Mouse (Mus musculus): ENCODE data around the gene Gm44973. TPM values are rescaled to one million over a fixed set of nuclear protein-coding genes. Genes with fewer than 3 reads are reported as not detected.

Gene Gm44973
- polyA plus RNA-seq, 1 experiment from 2014 or later: 2.6 TPM

DNA sequence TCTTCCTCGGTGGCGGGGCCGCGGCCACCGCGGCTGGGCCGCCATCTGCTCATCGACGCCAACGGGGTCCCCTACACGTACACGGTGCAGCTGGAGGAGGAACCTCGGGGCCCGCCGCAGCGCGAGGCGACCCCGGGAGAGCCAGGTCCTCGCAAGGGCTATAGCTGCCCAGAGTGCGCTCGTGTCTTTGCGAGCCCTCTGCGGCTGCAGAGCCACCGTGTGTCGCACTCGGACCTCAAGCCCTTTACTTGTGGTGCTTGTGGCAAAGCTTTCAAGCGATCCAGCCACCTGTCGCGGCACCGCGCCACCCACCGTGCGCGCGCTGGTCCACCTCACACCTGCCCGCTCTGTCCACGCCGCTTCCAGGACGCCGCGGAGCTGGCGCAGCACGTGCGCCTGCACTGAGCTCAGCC, 37.6 kb downstream of the Gm44973 start:
- H3K36me3 ChIP-seq (ENCODE audit: control insufficient read depth, insufficient read depth, low read length): no peaks in the 10 kb centered on the region; the same call in 1 of the 2 replicates
- 3% methylated on average over 43 of the region's 45 CpGs for WGBS
- H3K4me2 ChIP-seq (ENCODE audit: low read depth, low read length): peak overlapping the region; percentile 89
- no peak for ATAC-seq (ENCODE audit: low read depth)
- peaks cover 20% of the 10 kb centered on the region for H3K27me3 ChIP-seq (ENCODE audit: control insufficient read depth, insufficient read depth, low read length)
- H3K9me3 ChIP-seq (ENCODE audit: control insufficient read depth, low read length): no peaks in the 10 kb centered on the region
- peaks cover 33% of the 10 kb centered on the region for H3K4me1 ChIP-seq (ENCODE audit: control insufficient read depth, insufficient read depth, low read length)
- H3K4me3 ChIP-seq (ENCODE audit: low read depth, low read length): peak overlapping the region; percentile 65
- H3K27ac ChIP-seq (ENCODE audit: low read depth, low read length): no peak overlapping the region
- H3K9ac ChIP-seq (replicated peaks; ENCODE audit: low read depth, low read length): peak overlapping the region; percentile 76

GRCm38 (mm10) chr7:5053456-5054179, 38.3 kb downstream of the Gm44973 start:
- ATAC-seq (ENCODE audit: low read depth): no peak
- peak overlapping the region; percentile 76 for H3K9ac ChIP-seq (replicated peaks; ENCODE audit: low read depth, low read length)
- H3K27me3 ChIP-seq (ENCODE audit: control insufficient read depth, insufficient read depth, low read length): peaks cover 21% of the 10 kb centered on the region
- 10% methylated on average over 32 of the region's 32 CpGs for WGBS
- H3K4me2 ChIP-seq (ENCODE audit: low read depth, low read length): peak overlapping the region; percentile 89
- H3K27ac ChIP-seq (ENCODE audit: low read depth, low read length): no peak overlapping the region
- H3K4me1 ChIP-seq (ENCODE audit: control insufficient read depth, insufficient read depth, low read length): peaks cover 35% of the 10 kb centered on the region
- no peaks in the 10 kb centered on the region; the same call in 1 of the 2 replicates for H3K36me3 ChIP-seq (ENCODE audit: control insufficient read depth, insufficient read depth, low read length)
- no peaks in the 10 kb centered on the region for H3K9me3 ChIP-seq (ENCODE audit: control insufficient read depth, low read length)
- H3K4me3 ChIP-seq (ENCODE audit: low read depth, low read length): peak overlapping the region; percentile 65

GRCm38 (mm10) chr7:5056651-5057263, 41.5 kb downstream of the Gm44973 start:
- H3K9ac ChIP-seq (replicated peaks; ENCODE audit: low read depth, low read length): peak overlapping the region; percentile 70
- no peaks in the 10 kb centered on the region for H3K9me3 ChIP-seq (ENCODE audit: control insufficient read depth, low read length)
- H3K4me2 ChIP-seq (ENCODE audit: low read depth, low read length): peak overlapping the region; percentile 65
- no peaks in the 10 kb centered on the region; the same call in 1 of the 2 replicates for H3K36me3 ChIP-seq (ENCODE audit: control insufficient read depth, insufficient read depth, low read length)
- H3K27me3 ChIP-seq (ENCODE audit: control insufficient read depth, insufficient read depth, low read length): peaks cover 21% of the 10 kb centered on the region
- 4% methylated on average over 54 of the region's 55 CpGs for WGBS
- ATAC-seq (ENCODE audit: low read depth): peak; percentile 3
- peaks cover 38% of the 10 kb centered on the region for H3K4me1 ChIP-seq (ENCODE audit: control insufficient read depth, insufficient read depth, low read length)
- peak overlapping the region; percentile 80 for H3K27ac ChIP-seq (ENCODE audit: low read depth, low read length)
- H3K4me3 ChIP-seq (ENCODE audit: low read depth, low read length): peak overlapping the region; percentile 60

- 28% methylated on average over 8 of the region's 8 CpGs for WGBS
- ATAC-seq (ENCODE audit: low read depth): no peak
- Histone ChIP-seq H3K9ac (replicated peaks; ENCODE audit: low read depth, low read length) (peak overlapping the region; percentile 70), H3K4me2 (ENCODE audit: low read depth, low read length) (peak overlapping the region; percentile 65), H3K4me3 (ENCODE audit: low read depth, low read length) (peak overlapping the region; percentile 60), H3K27me3 (ENCODE audit: control insufficient read depth, insufficient read depth, low read length) (peaks cover 21% of the 10 kb centered on the region), H3K27ac (ENCODE audit: low read depth, low read length) (no peak overlapping the region), H3K36me3 (ENCODE audit: control insufficient read depth, insufficient read depth, low read length) (no peaks in the 10 kb centered on the region; the same call in 1 of the 2 replicates), H3K4me1 (ENCODE audit: control insufficient read depth, insufficient read depth, low read length) (peaks cover 34% of the 10 kb centered on the region), H3K9me3 (ENCODE audit: control insufficient read depth, low read length) (no peaks in the 10 kb centered on the region)
These were observed 42.1 kb downstream of the Gm44973 start for GRCm38 (mm10) chr7:5057381-5057780.

DNA sequence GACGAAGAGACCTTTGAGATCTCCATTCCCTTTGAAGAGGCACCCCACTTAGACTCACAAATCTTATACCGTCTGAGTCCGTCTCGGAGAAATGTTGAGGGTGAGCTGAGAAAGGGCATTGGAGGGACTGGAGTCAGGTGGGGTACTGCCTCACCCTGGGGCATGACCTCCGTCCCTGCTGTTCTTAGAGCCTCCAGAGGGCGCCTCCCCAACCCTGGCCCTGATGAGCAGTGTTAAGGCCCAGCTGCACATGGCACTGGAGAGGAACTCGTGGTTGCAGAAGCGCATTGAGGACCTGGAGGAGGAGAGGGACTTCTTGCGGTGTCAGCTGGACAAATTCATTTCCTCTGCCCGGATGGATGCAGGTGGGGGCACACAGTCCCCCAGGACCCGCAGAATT, 42.5 kb downstream of the Gm44973 start:
- WGBS: 27% methylated on average over 11 of the region's 11 CpGs
- Histone ChIP-seq H3K9me3 (ENCODE audit: control insufficient read depth, low read length) (no peaks in the 10 kb centered on the region), H3K4me3 (ENCODE audit: low read depth, low read length) (peak overlapping the region; percentile 60), H3K4me1 (ENCODE audit: control insufficient read depth, insufficient read depth, low read length) (peaks cover 29% of the 10 kb centered on the region), H3K27ac (ENCODE audit: low read depth, low read length) (no peak overlapping the region), H3K4me2 (ENCODE audit: low read depth, low read length) (peak overlapping the region; percentile 65), H3K9ac (replicated peaks; ENCODE audit: low read depth, low read length) (no peak overlapping the region), H3K36me3 (ENCODE audit: control insufficient read depth, insufficient read depth, low read length) (no peaks in the 10 kb centered on the region; the same call in 1 of the 2 replicates), H3K27me3 (ENCODE audit: control insufficient read depth, insufficient read depth, low read length) (peaks cover 21% of the 10 kb centered on the region)
- no peak for ATAC-seq (ENCODE audit: low read depth)

DNA sequence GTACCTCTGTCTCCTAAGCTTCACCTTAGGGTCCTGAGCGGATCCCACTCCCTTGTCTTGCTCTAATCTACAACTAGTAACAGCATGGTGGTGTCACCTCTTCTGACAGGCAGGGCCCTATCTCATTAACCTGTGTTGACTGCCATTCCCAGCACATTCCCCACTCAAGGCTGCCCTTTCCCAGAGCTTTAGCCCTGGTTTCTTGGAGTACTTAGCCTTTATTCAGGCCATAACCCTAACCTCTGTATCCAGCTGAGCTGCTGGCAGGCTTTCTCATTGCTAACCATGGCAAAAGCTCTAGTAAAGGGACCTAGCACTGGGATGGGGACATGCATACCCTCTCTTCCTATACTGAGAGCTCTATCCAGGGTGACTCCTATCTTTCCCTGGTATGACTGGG, 43.3 kb downstream of the Gm44973 start:
- Histone ChIP-seq H3K4me2 (ENCODE audit: low read depth, low read length) (no peak overlapping the region), H3K4me1 (ENCODE audit: control insufficient read depth, insufficient read depth, low read length) (peaks cover 26% of the 10 kb centered on the region), H3K9ac (replicated peaks; ENCODE audit: low read depth, low read length) (no peak overlapping the region), H3K9me3 (ENCODE audit: control insufficient read depth, low read length) (no peaks in the 10 kb centered on the region), H3K27me3 (ENCODE audit: control insufficient read depth, insufficient read depth, low read length) (peaks cover 21% of the 10 kb centered on the region), H3K4me3 (ENCODE audit: low read depth, low read length) (no peak overlapping the region), H3K36me3 (ENCODE audit: control insufficient read depth, insufficient read depth, low read length) (no peaks in the 10 kb centered on the region), H3K27ac (ENCODE audit: low read depth, low read length) (no peak overlapping the region)
- whole genome bisulfite sequencing: 92% methylated on average over 1 of the region's 1 CpGs
- no peak for ATAC-seq (ENCODE audit: low read depth)

DNA sequence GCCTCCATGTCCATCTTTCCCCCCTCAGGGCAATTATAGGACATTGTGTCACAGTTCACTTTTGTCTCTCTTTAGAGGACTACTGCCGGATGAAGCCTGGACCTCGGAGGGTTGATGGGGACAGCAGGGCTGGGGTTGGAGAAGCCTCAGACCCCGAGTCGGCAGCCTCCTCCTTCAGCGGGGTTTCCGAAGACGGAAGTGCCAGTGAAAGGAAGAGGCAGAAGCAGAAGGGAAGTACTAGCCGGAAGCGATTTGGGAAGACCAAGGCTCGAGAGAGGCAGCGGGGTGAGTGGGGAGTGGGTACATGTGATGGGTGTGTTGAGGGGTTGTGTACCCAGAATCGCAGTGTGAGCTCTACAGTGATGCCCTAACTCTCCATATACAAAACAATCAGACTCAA, 44.1 kb downstream of the Gm44973 start:
- Histone ChIP-seq H3K27me3 (ENCODE audit: control insufficient read depth, insufficient read depth, low read length) (peaks cover 19% of the 10 kb centered on the region), H3K9me3 (ENCODE audit: control insufficient read depth, low read length) (no peaks in the 10 kb centered on the region), H3K4me2 (ENCODE audit: low read depth, low read length) (no peak overlapping the region), H3K4me3 (ENCODE audit: low read depth, low read length) (no peak overlapping the region), H3K27ac (ENCODE audit: low read depth, low read length) (peak overlapping the region; percentile 97), H3K9ac (replicated peaks; ENCODE audit: low read depth, low read length) (no peak overlapping the region), H3K36me3 (ENCODE audit: control insufficient read depth, insufficient read depth, low read length) (no peaks in the 10 kb centered on the region), H3K4me1 (ENCODE audit: control insufficient read depth, insufficient read depth, low read length) (peaks cover 31% of the 10 kb centered on the region)
- 93% methylated on average over 12 of the region's 12 CpGs for WGBS
- no peak for ATAC-seq (ENCODE audit: low read depth)

DNA sequence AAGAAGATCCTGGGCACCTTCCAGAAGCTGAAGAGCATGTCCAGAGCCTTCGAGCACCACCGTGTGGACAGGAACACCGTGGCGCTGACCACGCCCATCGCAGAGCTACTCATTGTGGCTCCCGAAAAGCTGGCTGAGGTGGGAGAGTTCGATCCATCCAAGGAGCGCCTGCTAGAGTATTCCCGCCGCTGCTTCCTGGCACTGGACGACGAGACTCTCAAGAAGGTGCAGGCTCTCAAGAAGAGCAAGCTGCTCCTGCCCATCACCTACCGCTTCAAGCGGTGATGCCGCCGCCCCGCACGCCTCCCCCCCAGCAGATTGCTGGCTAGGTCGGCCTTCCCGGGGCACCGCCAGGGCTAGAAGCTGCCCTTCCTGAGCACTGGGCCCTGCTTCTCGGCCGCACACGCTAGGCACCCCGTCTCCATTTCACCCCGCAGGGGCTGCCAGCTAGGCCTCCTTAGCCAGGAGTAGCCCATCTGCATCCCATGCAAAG, 45.0 kb downstream of the Gm44973 start:
- no peak for ATAC-seq (ENCODE audit: low read depth)
- Histone ChIP-seq H3K27ac (ENCODE audit: low read depth, low read length) (peak overlapping the region; percentile 97), H3K4me3 (ENCODE audit: low read depth, low read length) (peak overlapping the region; percentile 68), H3K4me2 (ENCODE audit: low read depth, low read length) (peak overlapping the region; percentile 72), H3K9me3 (ENCODE audit: control insufficient read depth, low read length) (no peaks in the 10 kb centered on the region), H3K36me3 (ENCODE audit: control insufficient read depth, insufficient read depth, low read length) (no peaks in the 10 kb centered on the region), H3K27me3 (ENCODE audit: control insufficient read depth, insufficient read depth, low read length) (peaks cover 13% of the 10 kb centered on the region), H3K9ac (replicated peaks; ENCODE audit: low read depth, low read length) (peak overlapping the region; percentile 63), H3K4me1 (ENCODE audit: control insufficient read depth, insufficient read depth, low read length) (peaks cover 36% of the 10 kb centered on the region)
- 2% methylated on average over 27 of the region's 27 CpGs for WGBS

Measured in neural tube, embryonic 14.5 days (tissue).